Mouse (Mus musculus): ENCODE data around the gene Igdcc3.

The Igdcc3 gene

DNA sequence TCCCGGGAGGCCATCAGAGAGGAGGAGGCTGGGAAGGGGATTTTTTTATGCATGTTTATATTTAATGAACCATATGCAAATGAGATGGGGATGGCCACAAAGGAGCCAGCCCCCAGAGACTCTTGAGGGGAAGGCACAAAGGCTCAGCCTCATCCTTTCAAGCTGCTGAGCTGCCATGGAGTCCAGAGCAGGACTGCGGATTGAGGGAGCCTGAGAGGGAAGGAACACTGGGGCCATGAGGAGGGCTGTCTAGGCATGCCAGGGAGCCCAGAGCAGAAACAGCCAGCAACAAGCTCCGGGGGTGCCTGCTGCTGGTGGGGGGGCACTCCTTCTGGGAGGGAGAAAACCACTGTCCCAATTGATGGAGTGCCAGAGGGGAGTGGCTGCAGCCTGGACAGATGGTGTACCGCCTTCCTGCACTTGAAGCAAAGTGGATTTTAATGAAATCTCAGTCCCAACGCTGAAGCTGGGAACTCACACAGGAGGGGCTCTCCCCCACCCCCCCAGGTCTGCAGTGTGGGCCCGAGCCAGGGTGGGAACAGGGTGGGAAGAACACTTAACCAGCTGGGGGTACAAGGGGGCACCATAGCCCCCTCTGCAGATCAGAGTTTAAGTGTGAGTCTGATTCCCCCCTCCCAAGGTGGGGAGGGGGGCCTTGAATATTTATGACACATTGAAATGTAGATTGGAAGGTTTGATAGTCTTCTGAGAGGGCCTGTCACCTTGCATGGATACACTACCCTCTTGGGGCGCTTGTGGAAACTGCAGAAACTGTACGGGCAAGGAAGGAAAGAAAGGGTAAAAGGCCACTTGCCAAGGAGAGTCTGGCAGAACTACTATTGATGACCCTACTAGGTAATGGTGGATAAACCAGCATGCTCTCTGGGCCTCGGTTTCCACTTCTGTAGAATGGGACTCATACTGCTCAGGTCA is 35.2 kb downstream of the Igdcc3 start:
- DNase-seq (ENCODE audit: low read depth, low spot score), result no peak

- DNase-seq (ENCODE audit: low read depth, low spot score), result no peak
Observed at GRCm38 (mm10) chr9:65177497-65177896, 36.5 kb downstream of the Igdcc3 start.

GRCm38 (mm10) chr9:65177912-65178311 is 36.9 kb downstream of the Igdcc3 start:
- DNase-seq (ENCODE audit: low read depth, low spot score), result no peak

DNA sequence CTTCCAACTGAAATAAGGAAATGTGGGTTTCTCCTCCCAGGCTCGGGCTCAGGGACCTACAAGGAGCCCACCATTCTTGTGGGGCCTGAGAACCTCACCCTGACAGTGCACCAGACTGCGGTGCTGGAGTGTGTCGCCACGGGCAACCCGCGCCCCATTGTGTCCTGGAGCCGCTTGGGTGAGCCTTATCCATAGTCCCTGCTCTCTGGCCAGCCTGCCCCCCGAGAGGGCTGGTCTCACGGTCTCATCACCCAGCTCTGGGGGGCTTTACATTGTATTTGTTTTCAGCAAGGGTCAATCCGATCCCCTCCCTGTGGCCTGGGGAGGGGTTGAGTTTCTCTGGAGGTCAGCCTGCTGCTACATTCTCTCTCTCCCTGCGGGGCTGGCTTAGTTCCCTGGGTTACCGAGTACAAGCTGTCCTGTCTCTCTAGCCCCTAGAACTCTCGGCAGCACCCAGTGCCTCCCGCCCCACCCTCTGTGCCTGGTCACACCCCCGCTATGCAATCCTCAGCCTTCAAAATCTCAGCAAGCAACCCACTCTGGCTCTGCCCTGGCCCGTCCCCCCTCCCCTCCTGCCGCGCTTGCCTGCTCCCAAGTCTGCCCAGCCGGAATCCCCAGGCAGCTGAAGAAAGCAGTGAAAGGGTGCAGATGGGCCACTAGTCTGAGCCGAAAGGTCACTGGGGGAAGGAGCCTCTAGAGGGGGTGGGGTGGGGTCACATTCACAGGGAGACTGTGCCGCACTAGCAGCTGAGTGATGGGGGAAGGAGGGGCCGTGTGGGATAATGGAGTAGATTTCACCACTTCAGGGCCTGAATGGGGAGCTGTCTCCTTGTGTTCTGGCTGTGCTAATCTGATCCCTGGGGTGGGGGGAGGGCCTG is 37.6 kb downstream of the Igdcc3 start:
- no peak for DNase-seq (ENCODE audit: low read depth, low spot score)

DNA sequence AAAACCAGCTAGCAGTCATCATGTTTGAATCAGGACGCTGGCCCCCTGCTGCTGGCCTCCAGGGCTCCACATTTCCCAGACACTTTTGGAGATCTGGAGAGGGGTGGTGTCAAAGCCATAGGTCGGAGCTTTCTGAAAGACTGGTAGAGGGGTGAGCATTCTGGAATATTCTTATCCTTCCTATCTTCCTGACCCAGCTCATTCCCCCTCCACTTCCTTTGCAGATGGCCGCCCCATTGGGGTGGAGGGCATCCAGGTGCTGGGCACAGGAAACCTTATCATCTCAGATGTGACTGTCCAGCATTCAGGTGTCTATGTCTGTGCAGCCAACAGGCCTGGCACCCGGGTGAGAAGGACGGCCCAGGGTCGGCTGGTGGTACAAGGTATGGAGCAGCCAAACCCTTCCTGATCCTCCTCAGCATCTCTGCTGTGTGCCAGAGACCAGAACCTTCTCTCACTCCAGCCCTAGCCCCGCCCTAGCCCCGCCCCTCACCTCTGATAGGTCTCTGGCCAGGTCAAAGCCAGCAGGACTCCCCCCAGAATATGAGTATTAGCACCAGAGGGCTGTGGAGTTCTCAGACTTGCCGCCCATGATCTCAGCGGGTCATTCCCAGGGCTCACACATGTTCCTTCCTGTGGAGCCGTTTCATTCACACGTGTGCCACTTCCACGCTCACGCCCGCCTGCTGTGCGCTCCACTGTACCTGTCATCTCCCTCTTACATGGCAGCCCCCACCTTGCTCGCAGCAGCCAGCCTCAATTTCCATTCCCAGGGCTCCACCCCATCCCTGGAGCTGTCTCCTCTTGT is 39.0 kb downstream of the Igdcc3 start:
- DNase-seq (ENCODE audit: low read depth, low spot score), result no peak

GRCm38 (mm10) chr9:65188599-65188998 is 47.6 kb downstream of the Igdcc3 start:
- no peak for DNase-seq (ENCODE audit: low read depth, low spot score)

DNA sequence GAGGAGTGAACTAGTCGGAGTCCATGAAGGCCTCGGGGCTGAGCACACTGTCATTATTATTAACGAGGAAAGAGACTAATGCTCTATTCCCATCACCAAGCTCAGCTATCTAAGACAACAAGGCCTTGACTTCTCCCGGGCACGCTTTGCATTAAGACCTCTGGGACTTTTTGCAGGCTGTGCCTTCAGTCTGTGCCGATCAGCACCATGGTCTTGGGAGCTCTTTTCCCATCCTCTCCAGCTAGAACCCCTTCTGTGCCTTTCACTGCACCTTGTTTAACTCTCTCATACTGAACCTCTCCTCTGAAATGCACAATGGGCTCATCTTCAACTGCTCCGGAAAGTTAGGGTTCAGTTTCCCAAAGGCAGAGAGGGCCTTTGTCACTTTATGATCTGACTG is 49.3 kb downstream of the Igdcc3 start:
- DNase-seq (ENCODE audit: low read depth, low spot score), result no peak

- no peak for DNase-seq (ENCODE audit: low read depth, low spot score)
Observed at GRCm38 (mm10) chr9:65191389-65191754, 50.4 kb downstream of the Igdcc3 start.

GRCm38 (mm10) chr9:65191755-65192469 is 50.9 kb downstream of the Igdcc3 start:
- DNase-seq (ENCODE audit: low read depth, low spot score), result no peak

DNA sequence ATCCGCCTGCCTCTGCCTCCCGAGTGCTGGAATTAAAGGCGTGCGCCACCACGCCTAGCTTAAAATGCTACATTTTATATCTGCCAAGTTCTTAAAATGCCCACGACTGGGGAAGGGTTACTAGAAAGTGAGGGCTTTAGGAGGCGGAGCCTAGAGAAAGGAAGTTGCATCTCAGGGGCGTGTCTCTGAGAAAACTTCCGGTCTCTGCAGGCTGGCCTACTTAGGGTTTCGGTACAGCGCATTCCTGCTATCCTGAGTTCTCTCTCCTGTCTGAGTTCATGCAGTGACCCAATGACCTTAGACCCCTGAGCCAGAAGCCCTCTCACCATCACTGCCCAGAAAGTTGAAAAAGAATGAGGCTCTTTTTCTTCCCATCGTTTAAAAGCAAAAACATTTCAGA is 52.2 kb downstream of the Igdcc3 start:
- no peak for DNase-seq (ENCODE audit: low read depth, low spot score)

DNA sequence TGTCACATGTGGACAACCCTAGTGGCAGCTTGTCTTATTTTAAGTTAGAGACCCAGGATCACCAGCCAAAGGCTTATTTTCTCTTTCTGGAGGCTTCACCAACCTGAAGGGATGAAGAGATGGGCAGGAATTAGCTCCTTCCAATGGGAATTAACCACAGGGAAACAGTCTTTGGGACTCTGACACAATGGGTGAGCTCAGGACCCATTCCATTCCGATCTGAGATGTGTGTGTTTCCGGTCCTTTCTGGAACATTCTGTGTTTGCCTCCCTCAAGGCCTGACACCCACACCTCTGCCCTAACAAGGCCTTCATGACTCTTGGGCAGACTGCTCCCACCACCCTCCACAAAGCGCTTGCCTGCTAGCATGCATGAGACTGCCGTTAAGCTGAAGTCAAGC is 54.1 kb downstream of the Igdcc3 start, which contains the start of gene Parp16:
TSS of gene Parp16 (plus strand) at position 301 of the 400 bp plus-strand sequence.
- DNase-seq (ENCODE audit: low read depth, low spot score), result no peak

DNA sequence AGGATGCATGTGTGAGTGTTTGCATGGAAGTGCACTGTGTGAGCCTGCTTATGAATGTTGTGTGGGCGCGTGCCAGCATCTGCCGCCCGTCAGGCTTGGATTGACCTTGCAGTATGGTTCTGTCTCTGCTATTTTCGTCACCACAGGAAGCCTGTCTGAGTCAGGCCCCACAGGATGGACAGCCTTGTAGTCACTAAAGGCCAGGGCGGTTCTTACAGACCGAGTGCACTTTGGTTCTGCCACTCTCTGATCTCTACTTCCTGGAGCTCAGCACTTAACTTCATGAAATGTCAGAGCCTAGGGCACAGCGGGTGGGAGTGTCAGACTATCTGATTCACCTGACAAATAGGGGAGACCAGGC is 54.6 kb downstream of the Igdcc3 start:
- no peak for DNase-seq (ENCODE audit: low read depth, low spot score)

GRCm38 (mm10) chr9:65195982-65196737 is 55.2 kb downstream of the Igdcc3 start:
- DNase-seq (ENCODE audit: low read depth, low spot score), result no peak

DNA sequence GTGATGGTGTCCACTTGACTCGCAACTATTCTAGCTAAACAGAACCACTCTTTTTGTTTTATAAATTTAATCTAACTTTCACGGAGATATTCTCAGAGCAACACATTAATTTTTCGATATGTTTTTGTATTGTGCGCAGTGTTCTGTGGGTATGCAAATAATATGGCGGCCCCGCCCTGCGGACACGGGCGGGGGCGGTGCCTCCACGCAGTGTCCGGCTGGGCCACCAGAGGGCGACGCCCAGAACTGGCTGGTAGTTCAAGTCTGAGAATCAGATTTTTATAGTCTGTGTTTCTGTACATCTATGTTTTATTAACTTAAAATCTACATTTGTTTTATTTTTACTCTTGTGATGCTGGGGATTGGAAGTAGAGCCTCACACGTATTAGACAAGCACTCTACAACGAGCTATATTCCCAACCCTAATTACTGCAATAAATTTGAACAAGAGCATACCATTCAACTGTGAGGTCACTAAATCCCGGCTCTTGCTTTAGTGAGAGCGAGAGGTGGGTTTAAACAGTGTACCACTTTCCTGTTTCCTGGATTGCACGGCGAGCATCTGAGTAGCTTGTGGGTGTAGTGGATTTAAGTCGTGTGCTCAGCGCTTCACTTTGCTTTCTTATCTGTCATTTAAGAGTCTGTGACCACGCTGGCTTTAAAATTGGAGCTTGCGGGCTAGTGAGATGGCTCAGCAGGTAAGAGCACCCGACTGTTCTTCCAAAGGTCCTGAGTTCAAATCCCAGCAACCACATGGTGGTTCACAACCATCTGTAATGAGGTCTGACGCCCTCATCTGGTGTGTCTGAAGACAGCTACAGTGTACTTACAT is 56.0 kb downstream of the Igdcc3 start:
- DNase-seq (ENCODE audit: low read depth, low spot score), result no peak

- no peak for DNase-seq (ENCODE audit: low read depth, low spot score)
Observed at GRCm38 (mm10) chr9:65197826-65198225, 56.8 kb downstream of the Igdcc3 start.

DNA sequence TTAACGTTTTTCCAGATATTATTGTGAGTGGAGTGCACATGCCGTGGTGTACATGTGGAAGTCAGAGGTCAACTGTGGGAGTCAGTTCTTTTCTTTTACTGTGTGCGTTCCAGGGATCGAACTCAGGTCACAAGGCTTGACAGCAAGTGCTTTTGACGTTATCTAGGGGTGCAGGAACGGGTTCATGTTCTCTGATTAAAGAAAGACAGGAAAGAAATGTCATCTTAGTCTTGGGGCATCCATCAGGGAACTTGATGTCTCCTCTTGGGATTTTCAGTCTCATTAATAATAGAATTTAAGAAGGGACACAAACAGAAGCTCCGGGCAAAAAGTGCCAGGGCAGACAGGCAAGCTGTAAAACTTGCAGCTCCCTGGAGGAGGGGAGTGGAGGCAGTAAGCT is 58.7 kb downstream of the Igdcc3 start:
- DNase-seq (ENCODE audit: low read depth, low spot score), result no peak

GRCm38 (mm10) chr9:65200606-65201005 is 59.6 kb downstream of the Igdcc3 start:
- DNase-seq (ENCODE audit: low read depth, low spot score), result no peak

DNA sequence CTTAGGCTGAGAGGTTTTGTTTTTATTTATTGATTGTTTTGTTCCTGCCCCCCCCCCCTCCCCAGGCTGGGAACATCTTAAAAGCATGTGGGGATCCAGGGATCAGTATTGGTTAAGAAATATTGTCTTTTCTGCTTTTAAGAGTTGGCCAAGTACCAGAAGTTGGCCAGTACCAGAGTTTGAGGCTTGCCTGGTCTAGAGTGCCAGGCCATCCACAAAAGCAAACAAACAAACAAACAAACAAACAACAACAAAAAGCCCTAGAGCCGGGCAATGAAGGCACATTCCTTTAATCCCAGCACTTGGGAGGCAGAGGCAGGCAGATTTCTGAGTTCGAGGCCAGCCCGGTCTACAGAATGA is 60.0 kb downstream of the Igdcc3 start:
- DNase-seq (ENCODE audit: low read depth, low spot score), result no peak

DNA sequence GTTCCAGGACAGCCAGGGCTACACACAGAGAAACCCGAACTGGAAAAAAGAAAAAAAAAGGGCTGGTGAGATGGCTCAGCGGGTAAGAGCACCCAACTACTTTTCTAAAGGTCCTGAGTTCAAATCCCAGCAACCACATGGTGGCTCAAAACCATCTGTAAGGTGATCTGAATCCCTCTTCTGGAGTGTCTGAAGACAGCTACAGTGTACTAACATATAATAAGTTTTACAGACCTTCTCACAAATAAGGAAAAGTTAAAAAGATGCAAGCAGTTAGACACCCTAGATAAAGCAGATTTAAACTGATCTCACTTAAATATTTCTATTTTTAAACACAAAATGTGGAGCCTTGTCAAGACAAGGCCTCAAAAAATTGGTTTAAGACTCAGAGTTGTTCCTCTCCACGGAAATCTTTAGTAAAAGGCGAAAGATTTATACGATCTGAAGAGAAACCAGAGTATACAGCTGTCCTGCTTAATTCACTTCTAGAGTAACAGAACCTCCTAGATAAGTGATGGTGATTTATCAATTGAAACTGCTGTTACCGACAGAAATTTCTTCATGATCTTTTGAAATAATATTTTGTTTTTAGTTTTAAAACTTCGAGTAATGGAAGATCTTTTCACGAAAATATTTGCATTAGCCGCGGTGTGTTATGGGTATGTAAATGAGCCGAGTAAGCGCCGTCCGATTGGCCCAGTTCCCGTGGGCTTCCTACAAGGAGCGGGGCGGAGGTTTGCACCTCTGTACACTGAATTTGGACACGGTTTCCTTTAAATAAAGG is 60.6 kb downstream of the Igdcc3 start:
- no peak for DNase-seq (ENCODE audit: low read depth, low spot score)
